Mouse (Mus musculus) liver, embryonic 15.5 days (tissue): Measurements from ENCODE around the gene Psg17. TPM values are rescaled to one million over a fixed set of nuclear protein-coding genes. Genes with fewer than 3 reads are reported as not detected.
"Not testable (repeated sequence)": the region's sequence is repeated elsewhere in the genome, so short reads cannot be mapped to it uniquely, and the experiment has no call there.

Experiments
- ATAC-seq: fragments of 200-750 bp; cut with Nextera tagmentation; 2 replicates; pipeline ENCODE4 v1.8.0; 2017; ENCODE audit warnings: moderate number of reproducible peaks, mild to moderate bottlenecking, moderate library complexity; ENCODE audit not compliant: insufficient read depth
- H3K27ac ChIP-seq: fragments of 300-500 bp; sonication (generic); replicated peaks from 2 replicates; pipeline ENCODE4 v1.5.1; 2015; ENCODE audit warnings: mild to moderate bottlenecking, inconsistent platforms
- H3K27me3 ChIP-seq: fragments of 300-500 bp; sonication (generic); 2 replicates; pipeline ENCODE4 v1.6.1; 2015; ENCODE audit warnings: mild to moderate bottlenecking, inconsistent platforms
- H3K36me3 ChIP-seq: fragments of 300-500 bp; sonication (generic); replicated peaks from 2 replicates; pipeline ENCODE4 v1.6.1; 2015; ENCODE audit warnings: moderate library complexity, mild to moderate bottlenecking, inconsistent platforms
- H3K4me1 ChIP-seq: fragments of 300-500 bp; sonication (generic); replicated peaks from 2 replicates; pipeline ENCODE4 v1.6.1; 2015; ENCODE audit warnings: inconsistent platforms
- H3K4me2 ChIP-seq: fragments of 300-500 bp; sonication (generic); 2 replicates; pipeline ENCODE4 v1.6.1; 2015; ENCODE audit warnings: moderate library complexity, mild to moderate bottlenecking, inconsistent platforms
- H3K4me3 ChIP-seq: fragments of 300-500 bp; sonication (generic); replicated peaks from 2 replicates; pipeline ENCODE4 v1.5.1; 2015; ENCODE audit warnings: mild to moderate bottlenecking, inconsistent platforms
- H3K9ac ChIP-seq: fragments of 300-500 bp; sonication (generic); 2 replicates; pipeline ENCODE4 v1.6.1; 2015; ENCODE audit warnings: moderate library complexity, mild to moderate bottlenecking, inconsistent platforms
- H3K9me3 ChIP-seq: fragments of 300-500 bp; sonication (generic); replicated peaks from 2 replicates; pipeline ENCODE4 v1.6.1; 2016; ENCODE audit warnings: inconsistent platforms
- WGBS: fragments of 180-500 bp; shearing (Covaris S2); methylation state at CpG from one replicate; pipeline ENCODE4 v1.1.7; 2015; ENCODE audit warnings: mixed read lengths; ENCODE audit not compliant: insufficient replicate concordance; 5-methylcytosine and 5-hydroxymethylcytosine counted together
- polyA plus RNA-seq: library from polyadenylated mRNA; unstranded; fragments of >200 nt; fragmentation: Nextera tagmentation; extraction: Ambion mirVana; gene quantifications from 2 replicates; pipeline ENCODE4 v1.2.1, GENCODE M21; 2015

The Psg17 gene
- polyA plus RNA-seq, 1 experiment from 2014 or later, result not detected

GRCm38 (mm10) chr7:18829545-18829944 lies 8.1 kb upstream of the Psg17 start:
- no peak overlapping the region for H3K27ac ChIP-seq
- no peak overlapping the region for H3K9ac ChIP-seq
- H3K4me3 ChIP-seq, result no peak overlapping the region
- no peak overlapping the region for H3K4me2 ChIP-seq
- no peaks in the 10 kb centered on the region for H3K27me3 ChIP-seq
- H3K36me3 ChIP-seq, result no peaks in the 10 kb centered on the region
- ATAC-seq, result no peak
- no peaks in the 10 kb centered on the region for H3K9me3 ChIP-seq
- no peaks in the 10 kb centered on the region for H3K4me1 ChIP-seq
- 70% methylated on average over 7 of the region's 7 CpGs for WGBS

GRCm38 (mm10) chr7:18828592-18828991 lies 7.2 kb upstream of the Psg17 start:
- no peak overlapping the region for H3K9ac ChIP-seq
- WGBS, result 49% methylated on average over 9 of the region's 9 CpGs
- no peaks in the 10 kb centered on the region for H3K36me3 ChIP-seq
- no peaks in the 10 kb centered on the region for H3K4me1 ChIP-seq
- no peaks in the 10 kb centered on the region for H3K9me3 ChIP-seq
- no peaks in the 10 kb centered on the region for H3K27me3 ChIP-seq
- H3K4me3 ChIP-seq, result no peak overlapping the region
- H3K27ac ChIP-seq, result no peak overlapping the region
- no peak for ATAC-seq
- H3K4me2 ChIP-seq, result no peak overlapping the region

- no peaks in the 10 kb centered on the region for H3K4me1 ChIP-seq
- WGBS, result 66% methylated on average over 26 of the region's 26 CpGs
- H3K27ac ChIP-seq, result no peak overlapping the region
- no peaks in the 10 kb centered on the region for H3K36me3 ChIP-seq
- no peaks in the 10 kb centered on the region for H3K9me3 ChIP-seq
- no peak overlapping the region for H3K9ac ChIP-seq
- H3K4me3 ChIP-seq, result no peak overlapping the region
- no peak overlapping the region for H3K4me2 ChIP-seq
- no peak for ATAC-seq
- H3K27me3 ChIP-seq, result no peaks in the 10 kb centered on the region
Measured at GRCm38 (mm10) chr7:18827792-18828546, 6.6 kb upstream of the Psg17 start.

- no peak overlapping the region for H3K4me2 ChIP-seq
- no peak overlapping the region for H3K9ac ChIP-seq
- H3K4me1 ChIP-seq, result no peaks in the 10 kb centered on the region
- ATAC-seq, result no peak
- H3K4me3 ChIP-seq, result no peak overlapping the region
- 61% methylated on average over 9 of the region's 9 CpGs for WGBS
- no peaks in the 10 kb centered on the region for H3K27me3 ChIP-seq
- H3K27ac ChIP-seq, result no peak overlapping the region
- H3K36me3 ChIP-seq, result no peaks in the 10 kb centered on the region
- no peaks in the 10 kb centered on the region for H3K9me3 ChIP-seq
Measured at GRCm38 (mm10) chr7:18818301-18818700, 3.1 kb downstream of the Psg17 start.

GRCm38 (mm10) chr7:18803526-18803925 lies 17.9 kb downstream of the Psg17 start:
- H3K4me2 ChIP-seq, result no peak overlapping the region
- no peaks in the 10 kb centered on the region for H3K4me1 ChIP-seq
- H3K4me3 ChIP-seq, result no peak overlapping the region
- no peak overlapping the region for H3K9ac ChIP-seq
- H3K27ac ChIP-seq, result no peak overlapping the region
- no peaks in the 10 kb centered on the region for H3K27me3 ChIP-seq
- H3K9me3 ChIP-seq, result no peaks in the 10 kb centered on the region
- no peak for ATAC-seq
- no peaks in the 10 kb centered on the region for H3K36me3 ChIP-seq

- Histone ChIP-seq H3K4me3 (no peak overlapping the region), H3K36me3 (no peaks in the 10 kb centered on the region), H3K27me3 (no peaks in the 10 kb centered on the region), H3K27ac (no peak overlapping the region), H3K4me2 (no peak overlapping the region), H3K4me1 (no peaks in the 10 kb centered on the region), H3K9ac (no peak overlapping the region), H3K9me3 (no peaks in the 10 kb centered on the region)
- 35% methylated on average over 3 of the region's 3 CpGs for WGBS
- ATAC-seq, result no peak
Measured at GRCm38 (mm10) chr7:18799129-18799528, 22.3 kb downstream of the Psg17 start.

- Histone ChIP-seq H3K4me3 (no peak within 1 kb of the TSS), H3K9me3 (no peaks in the 10 kb centered on the region), H3K4me1 (no peaks in the 10 kb centered on the region), H3K9ac (no peak within 1 kb of the TSS), H3K4me2 (no peak within 1 kb of the TSS), H3K27me3 (no peaks in the 10 kb centered on the region), H3K36me3 (no peaks in the 10 kb centered on the region), H3K27ac (no peak within 1 kb of the TSS)
- 71% methylated on average over 1 of the region's 1 CpGs for WGBS
- ATAC-seq, result no peak
Measured at GRCm38 (mm10) chr7:18798420-18798819, 23.0 kb downstream of the Psg17 start, which contains the start of gene Psg19. Gene Psg19, minus strand, starts transcription at chr7:18798520.

GRCm38 (mm10) chr7:18790671-18791070 lies 30.7 kb downstream of the Psg17 start:
- not testable (repeated sequence) for H3K9me3 ChIP-seq, H3K4me3 ChIP-seq, H3K4me1 ChIP-seq, H3K9ac ChIP-seq, H3K27ac ChIP-seq, H3K36me3 ChIP-seq, H3K27me3 ChIP-seq, H3K4me2 ChIP-seq, ATAC-seq

- not testable (repeated sequence) for H3K4me3 ChIP-seq, H3K4me1 ChIP-seq, H3K27me3 ChIP-seq, H3K9ac ChIP-seq, H3K27ac ChIP-seq, H3K4me2 ChIP-seq, ATAC-seq, H3K36me3 ChIP-seq, H3K9me3 ChIP-seq
- 29% methylated on average over 2 of the region's 2 CpGs for WGBS
Measured at GRCm38 (mm10) chr7:18781301-18781700, 40.1 kb downstream of the Psg17 start.

- Histone ChIP-seq H3K9me3 (no peaks in the 10 kb centered on the region), H3K4me2 (no peak overlapping the region), H3K36me3 (no peaks in the 10 kb centered on the region), H3K27me3 (no peaks in the 10 kb centered on the region), H3K27ac (no peak overlapping the region), H3K4me3 (no peak overlapping the region), H3K9ac (no peak overlapping the region), H3K4me1 (no peaks in the 10 kb centered on the region)
- no peak for ATAC-seq
Measured at GRCm38 (mm10) chr7:18779337-18779781, 42.0 kb downstream of the Psg17 start.
